Mouse (Mus musculus): ENCODE data around the gene Fbxl7. TPM values are rescaled to one million over a fixed set of nuclear protein-coding genes. Genes with fewer than 3 reads are reported as not detected.

Fbxl7 gene
- polyA plus RNA-seq, 1 experiment from 2014 or later = 7.5 TPM

- TF ChIP-seq CTCF (IDR thresholded peaks at IDR 0.05) (no peak), EP300 (IDR thresholded peaks at IDR 0.05) (no peak)
- no peaks in the 10 kb centered on the region for H3K27me3 ChIP-seq (replicated peaks; ENCODE audit: insufficient read depth, low read length)
- no peaks in the 10 kb centered on the region for H3K4me1 ChIP-seq (ENCODE audit: insufficient read depth, low read depth, low read length)
- no peak overlapping the region for H3K9ac ChIP-seq (replicated peaks; ENCODE audit: low read depth)
- no peak overlapping the region for H3K4me2 ChIP-seq (replicated peaks; ENCODE audit: low read depth, low read length)
- H3K4me3 ChIP-seq (ENCODE audit: low read depth, low read length) = no peak overlapping the region
- no peak for ATAC-seq
- 60% methylated on average over 3 of the region's 3 CpGs for WGBS
- H3K9me3 ChIP-seq (ENCODE audit: low read length) = no peaks in the 10 kb centered on the region
- DNase-seq (ENCODE audit: low spot score) = no peak
- no peak overlapping the region for H3K27ac ChIP-seq (ENCODE audit: low read length)
- H3K36me3 ChIP-seq (ENCODE audit: insufficient read depth, low read length) = no peaks in the 10 kb centered on the region
Measured at GRCm38 (mm10) chr15:26799457-26800021, 95.8 kb downstream of the Fbxl7 start.

- no peak for TF ChIP-seq CTCF (IDR thresholded peaks at IDR 0.05)
- TF ChIP-seq EP300 (IDR thresholded peaks at IDR 0.05) = no peak
- 65% methylated on average over 2 of the region's 2 CpGs for WGBS
- H3K27me3 ChIP-seq (replicated peaks; ENCODE audit: insufficient read depth, low read length) = no peaks in the 10 kb centered on the region
- no peak overlapping the region for H3K27ac ChIP-seq (ENCODE audit: low read length)
- no peaks in the 10 kb centered on the region for H3K9me3 ChIP-seq (ENCODE audit: low read length)
- no peaks in the 10 kb centered on the region for H3K36me3 ChIP-seq (ENCODE audit: insufficient read depth, low read length)
- H3K4me2 ChIP-seq (replicated peaks; ENCODE audit: low read depth, low read length) = no peak overlapping the region
- no peak overlapping the region for H3K9ac ChIP-seq (replicated peaks; ENCODE audit: low read depth)
- DNase-seq (ENCODE audit: low spot score) (no peak), ATAC-seq (no peak)
- H3K4me1 ChIP-seq (ENCODE audit: insufficient read depth, low read depth, low read length) = no peaks in the 10 kb centered on the region
- H3K4me3 ChIP-seq (ENCODE audit: low read depth, low read length) = no peak overlapping the region
Measured at GRCm38 (mm10) chr15:26795937-26796336, 99.4 kb downstream of the Fbxl7 start.

- TF ChIP-seq CTCF (IDR thresholded peaks at IDR 0.05) (no peak), EP300 (IDR thresholded peaks at IDR 0.05) (no peak)
- no peak overlapping the region for H3K27ac ChIP-seq (ENCODE audit: low read length)
- no peaks in the 10 kb centered on the region for H3K9me3 ChIP-seq (ENCODE audit: low read length)
- 45% methylated on average over 6 of the region's 6 CpGs for WGBS
- H3K4me2 ChIP-seq (replicated peaks; ENCODE audit: low read depth, low read length) = no peak overlapping the region
- H3K27me3 ChIP-seq (replicated peaks; ENCODE audit: insufficient read depth, low read length) = no peaks in the 10 kb centered on the region
- no peaks in the 10 kb centered on the region for H3K4me1 ChIP-seq (ENCODE audit: insufficient read depth, low read depth, low read length)
- ATAC-seq (no peak), DNase-seq (ENCODE audit: low spot score) (no peak)
- no peak overlapping the region for H3K4me3 ChIP-seq (ENCODE audit: low read depth, low read length)
- no peaks in the 10 kb centered on the region for H3K36me3 ChIP-seq (ENCODE audit: insufficient read depth, low read length)
- H3K9ac ChIP-seq (replicated peaks; ENCODE audit: low read depth) = no peak overlapping the region
Measured at GRCm38 (mm10) chr15:26795518-26795917, 99.9 kb downstream of the Fbxl7 start.

GRCm38 (mm10) chr15:26787148-26787547 lies 108.2 kb downstream of the Fbxl7 start:
- 44% methylated on average over 6 of the region's 6 CpGs for whole genome bisulfite sequencing
- DNase-seq (ENCODE audit: low spot score) = no peak
- Histone ChIP-seq H3K27me3 (replicated peaks; ENCODE audit: insufficient read depth, low read length) (no peaks in the 10 kb centered on the region), H3K27ac (ENCODE audit: low read length) (no peak overlapping the region), H3K4me3 (ENCODE audit: low read depth, low read length) (no peak overlapping the region), H3K9ac (replicated peaks; ENCODE audit: low read depth) (no peak overlapping the region), H3K9me3 (ENCODE audit: low read length) (no peaks in the 10 kb centered on the region), H3K4me2 (replicated peaks; ENCODE audit: low read depth, low read length) (no peak overlapping the region), H3K4me1 (ENCODE audit: insufficient read depth, low read depth, low read length) (no peaks in the 10 kb centered on the region), H3K36me3 (ENCODE audit: insufficient read depth, low read length) (no peaks in the 10 kb centered on the region)
- no peak for TF ChIP-seq EP300 (IDR thresholded peaks at IDR 0.05)
- no peak for TF ChIP-seq CTCF (IDR thresholded peaks at IDR 0.05)
- no peak for ATAC-seq

- Histone ChIP-seq H3K4me2 (replicated peaks; ENCODE audit: low read depth, low read length) (no peak overlapping the region), H3K36me3 (ENCODE audit: insufficient read depth, low read length) (no peaks in the 10 kb centered on the region), H3K27me3 (replicated peaks; ENCODE audit: insufficient read depth, low read length) (no peaks in the 10 kb centered on the region), H3K27ac (ENCODE audit: low read length) (no peak overlapping the region), H3K9ac (replicated peaks; ENCODE audit: low read depth) (no peak overlapping the region), H3K9me3 (ENCODE audit: low read length) (no peaks in the 10 kb centered on the region), H3K4me1 (ENCODE audit: insufficient read depth, low read depth, low read length) (no peaks in the 10 kb centered on the region), H3K4me3 (ENCODE audit: low read depth, low read length) (no peak overlapping the region)
- TF ChIP-seq CTCF (IDR thresholded peaks at IDR 0.05) = no peak
- no peak for TF ChIP-seq EP300 (IDR thresholded peaks at IDR 0.05)
- DNase-seq (ENCODE audit: low spot score) = no peak
- ATAC-seq = no peak
- 90% methylated on average over 3 of the region's 3 CpGs for WGBS
Measured at GRCm38 (mm10) chr15:26780557-26780956, 114.8 kb downstream of the Fbxl7 start.

- H3K9ac ChIP-seq (replicated peaks; ENCODE audit: low read depth) = no peak overlapping the region
- H3K36me3 ChIP-seq (ENCODE audit: insufficient read depth, low read length) = no peaks in the 10 kb centered on the region
- ATAC-seq = peak; percentile 43; the same call in 1 of the 2 replicates
- no peak overlapping the region for H3K4me2 ChIP-seq (replicated peaks; ENCODE audit: low read depth, low read length)
- no peaks in the 10 kb centered on the region for H3K27me3 ChIP-seq (replicated peaks; ENCODE audit: insufficient read depth, low read length)
- TF ChIP-seq CTCF (IDR thresholded peaks at IDR 0.05) (no peak), EP300 (IDR thresholded peaks at IDR 0.05) (no peak)
- no peaks in the 10 kb centered on the region for H3K9me3 ChIP-seq (ENCODE audit: low read length)
- H3K27ac ChIP-seq (ENCODE audit: low read length) = no peak overlapping the region
- WGBS = 31% methylated on average over 4 of the region's 4 CpGs
- no peak overlapping the region for H3K4me3 ChIP-seq (ENCODE audit: low read depth, low read length)
- no peaks in the 10 kb centered on the region for H3K4me1 ChIP-seq (ENCODE audit: insufficient read depth, low read depth, low read length)
- DNase-seq (ENCODE audit: low spot score) = no peak
Measured at GRCm38 (mm10) chr15:26779129-26779528, 116.3 kb downstream of the Fbxl7 start.

- DNase-seq (ENCODE audit: low spot score) (no peak), ATAC-seq (no peak)
- no peak overlapping the region for H3K27ac ChIP-seq (ENCODE audit: low read length)
- H3K4me2 ChIP-seq (replicated peaks; ENCODE audit: low read depth, low read length) = no peak overlapping the region
- no peaks in the 10 kb centered on the region for H3K9me3 ChIP-seq (ENCODE audit: low read length)
- TF ChIP-seq CTCF (IDR thresholded peaks at IDR 0.05) (no peak), EP300 (IDR thresholded peaks at IDR 0.05) (no peak)
- H3K9ac ChIP-seq (replicated peaks; ENCODE audit: low read depth) = no peak overlapping the region
- H3K4me1 ChIP-seq (ENCODE audit: insufficient read depth, low read depth, low read length) = no peaks in the 10 kb centered on the region
- H3K4me3 ChIP-seq (ENCODE audit: low read depth, low read length) = no peak overlapping the region
- no peaks in the 10 kb centered on the region for H3K36me3 ChIP-seq (ENCODE audit: insufficient read depth, low read length)
- no peaks in the 10 kb centered on the region for H3K27me3 ChIP-seq (replicated peaks; ENCODE audit: insufficient read depth, low read length)
Measured at GRCm38 (mm10) chr15:26775720-26776119, 119.7 kb downstream of the Fbxl7 start.

Measured in lung, postnatal 0 days (tissue).